Mouse (Mus musculus) cerebellum, adult 9-10 months (tissue): ENCODE data around the gene Cog5.

Experiments
- DNase-seq: peaks from one replicate; pipeline ENCODE4 v3.0.0; 2022

Gene Cog5

DNA sequence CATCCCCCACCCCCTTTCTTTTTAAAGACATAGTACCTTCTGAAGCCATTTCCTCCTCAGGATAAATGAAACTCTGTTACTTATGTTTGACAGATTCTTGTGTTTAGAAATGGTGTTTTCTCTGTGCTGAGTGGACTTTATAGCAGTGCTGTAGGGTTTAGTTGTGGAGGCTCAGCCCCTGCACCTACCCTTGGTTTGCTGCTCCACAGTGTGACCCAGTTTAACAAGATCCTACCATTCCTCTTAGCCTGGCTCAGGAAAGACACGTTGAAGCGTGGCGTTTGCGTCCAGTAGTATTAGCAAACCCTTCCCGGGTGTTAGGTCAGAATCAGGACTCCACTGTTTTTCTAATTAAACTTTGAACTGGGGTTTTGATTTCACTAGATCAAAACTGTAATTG, 241.6 kb downstream of the Cog5 start:
- no peak for DNase-seq

GRCm38 (mm10) chr12:31896986-31897385, 242.3 kb downstream of the Cog5 start:
- peak; percentile 96 for DNase-seq

GRCm38 (mm10) chr12:31897456-31897855, 242.8 kb downstream of the Cog5 start:
- peak; percentile 93 for DNase-seq

DNA sequence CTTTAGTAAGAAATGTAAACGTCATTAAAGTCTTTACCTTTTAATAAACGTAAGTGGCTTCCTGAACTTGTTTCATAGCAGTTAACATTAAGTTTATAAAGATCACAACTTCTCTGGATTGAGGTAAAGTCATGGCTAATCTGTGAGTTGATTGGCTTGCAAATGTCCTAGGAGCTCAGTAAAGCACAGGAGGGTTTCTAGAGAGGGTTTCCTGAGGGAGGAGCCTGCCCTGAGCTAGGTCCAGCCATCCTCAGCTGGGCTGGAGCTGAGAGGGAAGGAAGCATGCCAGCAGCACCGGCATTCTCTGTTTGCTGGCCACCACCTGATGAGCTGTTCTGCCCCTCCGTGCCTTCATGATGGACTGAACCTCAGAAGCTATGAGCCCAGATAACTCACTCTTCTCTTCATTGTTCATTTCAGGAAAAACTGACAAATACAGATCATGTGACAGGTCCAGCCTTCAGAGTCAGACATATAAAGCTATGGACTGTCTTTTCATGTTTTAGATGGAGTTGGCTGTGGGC, 245.8 kb downstream of the Cog5 start:
- no peak for DNase-seq

DNA sequence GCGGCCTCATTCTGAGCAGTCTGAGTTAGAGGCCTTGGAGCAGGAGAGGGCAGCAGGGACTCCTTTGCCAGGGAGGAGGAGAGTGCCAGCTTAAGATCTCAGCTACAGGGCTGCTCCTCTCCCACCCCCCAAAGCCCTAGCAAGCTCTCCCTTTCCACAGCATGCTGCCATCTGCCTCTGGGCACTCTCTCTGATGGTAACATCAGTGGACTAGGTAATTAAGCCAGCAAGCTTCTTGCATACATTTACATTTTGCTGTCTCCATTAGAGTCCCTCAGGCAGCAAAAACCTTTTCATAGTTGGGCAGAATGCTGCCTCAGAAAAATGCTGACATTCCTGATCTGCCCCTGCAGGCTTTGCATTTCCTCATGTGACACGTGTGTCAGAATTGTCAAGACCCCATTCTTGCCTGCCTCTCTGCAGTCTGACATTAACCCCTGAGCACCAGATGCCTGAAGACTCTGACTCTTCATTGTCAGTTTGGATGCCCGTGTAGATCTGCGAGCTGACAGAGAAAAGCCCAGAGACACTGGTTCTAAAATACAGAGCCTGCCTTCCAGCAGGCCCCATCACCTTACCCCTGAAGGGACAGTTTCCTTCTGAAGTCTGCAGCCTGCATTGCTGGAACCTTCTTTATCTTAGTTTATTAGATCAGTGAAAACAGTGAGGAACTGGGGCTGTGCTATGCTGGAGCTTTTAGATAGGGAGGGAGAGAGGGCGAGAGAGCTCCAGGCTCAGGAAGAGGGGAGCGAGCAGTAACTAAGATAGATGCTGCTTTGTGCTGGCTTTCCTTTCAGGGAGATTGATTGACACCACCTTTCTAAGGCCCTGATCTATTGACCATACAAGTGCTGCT, 251.3 kb downstream of the Cog5 start:
- peak; percentile 71 for DNase-seq

GRCm38 (mm10) chr12:31907436-31907835, 252.8 kb downstream of the Cog5 start:
- DNase-seq = peak; percentile 72

GRCm38 (mm10) chr12:31912966-31913551, 258.4 kb downstream of the Cog5 start:
- DNase-seq = no peak

DNA sequence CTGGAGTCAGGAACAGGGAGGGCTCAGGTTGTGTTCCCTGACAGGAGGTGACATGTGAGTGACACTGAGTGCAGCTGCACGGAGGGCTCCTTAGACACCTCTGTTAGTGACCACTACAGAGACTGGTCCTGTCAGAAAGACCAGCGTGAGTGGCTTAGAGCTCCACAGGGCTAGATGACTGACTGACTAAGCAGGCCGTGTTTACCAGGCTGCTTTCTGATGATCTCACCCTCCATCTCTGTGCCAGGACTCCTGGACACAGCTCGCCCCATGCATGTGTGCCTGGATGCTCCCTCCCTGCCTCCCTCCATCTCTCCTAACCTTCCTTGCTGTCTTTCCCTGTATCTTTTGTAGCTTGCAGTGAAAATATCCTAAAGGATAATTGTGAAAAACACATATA, 258.9 kb downstream of the Cog5 start:
- DNase-seq = peak; percentile 94

GRCm38 (mm10) chr12:31916691-31917090, 262.0 kb downstream of the Cog5 start:
- DNase-seq = no peak

DNA sequence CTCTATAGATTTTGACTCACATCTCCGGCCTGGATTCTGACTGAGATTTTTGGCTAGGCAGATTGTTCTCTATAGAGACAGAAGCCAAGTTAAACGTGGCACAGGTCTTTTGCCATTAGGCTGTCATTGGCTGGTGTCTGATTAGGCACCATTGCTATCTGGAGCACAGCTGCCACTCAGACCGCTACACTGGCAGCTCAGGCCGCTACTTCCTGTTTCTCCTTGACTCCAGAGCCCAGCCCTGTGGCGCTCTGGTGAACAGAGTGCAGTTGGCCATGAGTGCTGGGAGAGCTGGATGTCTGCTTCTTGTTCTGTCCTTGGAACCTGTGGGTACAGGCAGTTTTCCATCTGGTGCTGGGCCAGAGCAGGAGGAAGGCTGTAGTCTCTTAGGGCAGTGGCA, 262.6 kb downstream of the Cog5 start:
- peak; percentile 90 for DNase-seq

DNA sequence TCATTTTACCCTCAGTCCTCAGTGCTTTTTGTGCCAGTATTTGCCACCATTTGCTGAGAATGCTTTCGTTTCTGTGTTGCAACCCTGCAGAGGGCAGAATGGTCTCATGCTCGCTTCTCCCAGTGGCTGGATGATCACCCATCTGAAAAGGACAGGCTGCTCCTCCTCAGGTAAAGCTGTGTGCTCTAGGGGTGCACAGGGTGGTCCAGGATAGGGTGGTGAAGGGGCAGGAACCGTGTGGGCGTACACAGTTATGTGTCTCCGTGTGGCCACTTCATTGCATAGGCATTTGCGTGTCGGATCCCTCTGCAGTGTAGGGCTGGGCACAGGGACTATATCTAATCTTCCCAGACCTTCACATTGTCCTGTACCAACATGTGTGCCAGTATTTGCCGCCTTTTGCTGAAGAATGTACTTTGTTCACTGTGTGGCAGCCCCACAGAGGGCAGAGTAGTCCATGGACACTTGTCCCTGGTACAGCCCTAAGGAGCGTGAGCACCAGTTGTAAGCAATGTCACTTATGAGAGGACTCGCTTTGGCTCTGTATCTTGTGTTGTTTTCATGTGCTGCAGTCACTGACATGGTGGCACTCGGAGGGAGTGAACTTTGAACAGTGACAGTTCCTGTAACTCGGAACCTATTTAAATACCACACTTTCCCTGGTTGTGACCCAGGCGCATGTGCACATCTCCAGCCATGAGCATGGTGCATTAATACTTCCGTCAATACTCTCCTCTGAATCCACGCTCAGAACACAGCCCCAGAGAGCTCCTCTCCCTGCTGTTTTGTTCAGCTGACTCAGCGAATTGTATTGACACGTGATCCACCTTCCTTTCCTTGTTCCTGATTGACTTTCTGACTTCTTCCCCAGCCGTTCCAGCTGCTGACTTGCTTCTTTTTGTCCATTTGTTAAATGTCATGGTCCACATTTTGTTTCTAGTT, 266.1 kb downstream of the Cog5 start:
- peak; percentile 12 for DNase-seq

- DNase-seq = no peak
Observed at GRCm38 (mm10) chr12:31924135-31924534, 269.5 kb downstream of the Cog5 start.

GRCm38 (mm10) chr12:31925343-31925742, 270.7 kb downstream of the Cog5 start:
- DNase-seq = no peak

- peak; percentile 99 for DNase-seq
Observed at GRCm38 (mm10) chr12:31926661-31927061, 272.0 kb downstream of the Cog5 start.

DNA sequence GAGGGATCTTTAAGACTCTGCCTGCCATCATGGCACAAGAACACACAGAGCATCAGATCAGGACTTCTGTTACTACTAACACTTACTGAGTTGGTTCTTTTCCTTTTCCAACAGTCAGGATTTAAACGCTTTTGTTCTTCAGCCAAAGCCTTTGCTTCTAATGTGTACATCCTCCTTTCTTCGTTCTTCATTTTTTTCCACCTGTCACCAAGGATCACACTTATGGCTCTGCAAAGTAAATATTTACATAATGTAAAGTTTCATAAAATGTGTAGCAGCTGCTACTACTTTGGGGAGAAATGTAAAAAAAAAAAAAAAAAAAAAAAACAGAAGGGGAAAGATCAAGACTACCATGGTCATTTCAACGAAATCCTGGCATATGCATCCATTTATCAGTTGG, 273.8 kb downstream of the Cog5 start:
- no peak for DNase-seq

GRCm38 (mm10) chr12:31931818-31932217, 277.1 kb downstream of the Cog5 start:
- DNase-seq = no peak

GRCm38 (mm10) chr12:31936657-31937300, 282.1 kb downstream of the Cog5 start:
- no peak for DNase-seq

GRCm38 (mm10) chr12:31937613-31938012, 282.9 kb downstream of the Cog5 start:
- no peak for DNase-seq

DNA sequence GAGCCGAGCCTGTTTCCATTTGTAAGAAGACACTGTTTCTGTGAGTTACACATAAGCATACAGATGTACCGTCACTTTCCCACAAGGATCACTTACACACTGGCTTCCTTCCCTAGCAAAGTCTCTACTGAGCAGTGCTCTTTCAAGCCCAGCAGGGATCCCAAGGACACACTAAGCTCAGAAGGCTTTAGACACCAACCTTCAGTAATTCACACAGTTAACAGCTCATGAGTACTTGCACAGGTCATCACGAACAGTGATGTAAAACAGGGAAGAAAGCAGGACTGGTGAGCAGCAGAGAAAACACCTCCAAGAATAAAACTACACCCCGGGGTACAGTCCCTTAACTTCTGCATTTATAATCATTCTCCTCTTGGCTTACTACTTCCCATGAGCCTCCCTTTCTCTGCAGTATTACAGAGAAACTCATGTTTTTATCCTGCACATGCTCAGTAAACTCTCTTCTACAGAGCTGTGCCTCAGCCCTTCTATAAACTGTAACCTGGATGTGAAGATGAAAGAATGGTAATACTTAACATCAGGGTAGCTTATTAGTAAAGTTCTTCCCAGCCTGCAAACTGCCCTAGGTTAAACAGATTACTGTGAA, 283.8 kb downstream of the Cog5 start:
- no peak for DNase-seq

GRCm38 (mm10) chr12:31939026-31939425, 284.4 kb downstream of the Cog5 start:
- DNase-seq = no peak

GRCm38 (mm10) chr12:31943020-31943654, 288.5 kb downstream of the Cog5 start:
- DNase-seq = no peak

DNA sequence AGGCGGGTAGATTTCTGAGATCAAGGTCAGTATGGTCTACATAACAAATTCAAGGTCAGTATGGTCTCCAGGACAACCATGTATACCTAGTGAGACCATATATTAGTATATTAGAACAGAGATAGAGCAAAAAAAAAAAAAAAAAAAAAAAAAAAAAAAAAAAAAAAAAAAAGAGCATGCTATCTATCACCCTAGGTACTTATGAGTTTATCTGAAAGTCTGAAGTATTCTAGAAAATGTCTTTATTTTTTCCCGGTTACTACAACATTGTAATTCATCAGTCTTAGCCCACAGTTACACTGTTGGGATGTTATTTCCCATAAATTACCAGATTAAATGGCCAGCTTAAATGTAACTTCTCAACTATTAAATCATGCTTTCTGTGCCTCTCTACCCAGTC, 289.7 kb downstream of the Cog5 start:
- DNase-seq = no peak
